Mouse (Mus musculus) kidney, adult 10 weeks (tissue): ENCODE data around the gene Ly6g6c. TPM values are rescaled to one million over a fixed set of nuclear protein-coding genes. Genes with fewer than 3 reads are reported as not detected.

Experiments used
- polyA plus RNA-seq: library from polyadenylated mRNA; stranded (reverse); fragments of 350-450 nt; fragmentation: Illumina TruSeq; extraction: RNeasy Lipid Tissue Mini Kit (QIAGEN cat#74804); gene quantifications from one replicate; pipeline ENCODE4 v1.2.3, GENCODE M21; 2014; ENCODE audit warnings: low read depth, low replicate concordance

Gene Ly6g6c
- not detected for polyA plus RNA-seq

GRCm38 (mm10) chr17:35064951-35065947 lies at the start of gene Ly6g6c:
Ly6g6c (plus strand) TSS chr17:35065388.

GRCm38 (mm10) chr17:35016376-35016775 lies 48.8 kb upstream of the Ly6g6c start, which contains the start of gene Vwa7:
Vwa7 (plus strand) TSS chr17:35016579.

GRCm38 (mm10) chr17:35027277-35028068 lies 37.7 kb upstream of the Ly6g6c start, which contains the start of gene Sapcd1:
Sapcd1 (minus strand) TSS chr17:35028016.

GRCm38 (mm10) chr17:35046681-35047455 lies 18.3 kb upstream of the Ly6g6c start, which contains the start of gene Msh5:
Msh5 (minus strand) TSS chr17:35046745.

GRCm38 (mm10) chr17:35049561-35050016 lies 15.6 kb upstream of the Ly6g6c start, which contains the start of gene Clic1:
Clic1 (plus strand) TSS chr17:35049966.

GRCm38 (mm10) chr17:35058911-35059892 lies 6.0 kb upstream of the Ly6g6c start, which contains the start of gene Ddah2:
Ddah2 (plus strand) TSS chr17:35059035.

GRCm38 (mm10) chr17:35066084-35066483 lies 896 bp downstream of the Ly6g6c start, which contains the start of gene Mpig6b:
Mpig6b (minus strand) TSS chr17:35066184.

GRCm38 (mm10) chr17:35076507-35077176 lies 11.5 kb downstream of the Ly6g6c start, which contains the start of gene Ly6g6e:
Ly6g6e (plus strand) TSS chr17:35076902.

GRCm38 (mm10) chr17:35077786-35078233 lies 12.6 kb downstream of the Ly6g6c start, which contains the start of gene Ly6g6d:
Ly6g6d (minus strand) TSS chr17:35078065.

GRCm38 (mm10) chr17:35085208-35085865 lies 20.1 kb downstream of the Ly6g6c start, which contains the start of gene Ly6g6f:
Ly6g6f (minus strand) TSS chr17:35085610.

GRCm38 (mm10) chr17:35088825-35089644 lies 23.8 kb downstream of the Ly6g6c start, which contains the start of gene Abhd16a:
Abhd16a (plus strand) TSS chr17:35089263.

GRCm38 (mm10) chr17:35108097-35108496 lies 42.9 kb downstream of the Ly6g6c start, which contains the start of gene Ly6g5c:
Ly6g5c (plus strand) TSS chr17:35108279.

GRCm38 (mm10) chr17:35115046-35116019 lies 50.1 kb downstream of the Ly6g6c start, which contains the start of gene Ly6g5b:
Ly6g5b (minus strand) TSS chr17:35115428.

